Mouse (Mus musculus) bone marrow macrophage, adult 2 months (primary cell): ENCODE measurements around the gene Hexim1.

ENCODE experiments used
- CTCF ChIP-seq: IDR thresholded peaks from 2 replicates; pipeline ENCODE4 v1.5.1; 2012; ENCODE audit warnings: low read depth, mild to moderate bottlenecking, low read length, moderate library complexity
- POLR2A ChIP-seq: IDR thresholded peaks from 2 replicates; pipeline ENCODE4 v1.6.1; 2012; ENCODE audit warnings: mild to moderate bottlenecking, low read depth, low read length, borderline replicate concordance

GRCm38 (mm10) chr11:103102725-103103349, 13.2 kb upstream of the Hexim1 start:
- TF ChIP-seq CTCF (peak; percentile 100), POLR2A (no peak)
